12 mouse cellular contexts compared by ENCODE assay signal in genomic region chr11:19641153-19641552, GRCm38 (mm10).
DNase-seq lines count a peak whose midpoint lies in the region; ATAC-seq and TF ChIP-seq lines count a peak whose summit lies in the region.
"Had no signal": no experiment of that assay in that cellular context is flagged by ENCODE, and none has a peak within 500 bp of the region (broad histone marks: within the 10 kb centered on the region; RNA-seq: fewer than 3 reads in every experiment).

No protein-coding gene starts in this region.

- peak overlapping the region; percentile 24; the same call in 1 of the 2 replicates for H3K4me3 ChIP-seq in gastrocnemius, adult 2 months
- no peak overlapping the region for H3K4me3 ChIP-seq in kidney, embryonic 15.5 days (replicated peaks)
- H3K4me3 ChIP-seq: hindbrain, embryonic 12.5 days; midbrain, embryonic 12.5 days had no signal

- DNase-seq in adrenal gland, adult 2 months, result peak; percentile 36
- no peak for DNase-seq in adrenal gland, adult 18-20 months (ENCODE audit: low spot score in 2 of 2)
- DNase-seq in 3134 (ENCODE audit: extremely low read depth, insufficient read length, low spot score), result peak; percentile 75
- DNase-seq in gastrocnemius, adult 2 months, result peak; percentile 75
- DNase-seq in retina, postnatal 1 day, result no peak
- DNase-seq in layer of hippocampus, adult 8-10 months (ENCODE audit: low spot score in 2 of 2), result no peak
- DNase-seq: forebrain, postnatal 0 days had no signal

- no peaks in the 10 kb centered on the region for H3K9me3 ChIP-seq in kidney, embryonic 15.5 days (replicated peaks)
- H3K9me3 ChIP-seq: hindbrain, embryonic 12.5 days; midbrain, embryonic 12.5 days had no signal

- intact Hi-C loops in gastrocnemius, adult 2 months (cut with DNase I), result loop anchor here (2.0 kb wide), 1 partner anchor 24 kb away; no protein-coding TSS in a partner anchor

- H3K4me2 ChIP-seq in kidney, embryonic 15.5 days, result no peak overlapping the region
- H3K4me2 ChIP-seq: hindbrain, embryonic 12.5 days; midbrain, embryonic 12.5 days had no signal

- H3K4me1 ChIP-seq in kidney, embryonic 15.5 days, result 0 out of 2 replicates have a peak, but pooled peaks cover 4% of the 10 kb centered on the region
- H3K4me1 ChIP-seq: hindbrain, embryonic 12.5 days; midbrain, embryonic 12.5 days had no signal

- H3K27ac ChIP-seq in gastrocnemius, adult 2 months, result peak overlapping the region; percentile 85
- no peak overlapping the region for H3K27ac ChIP-seq in kidney, embryonic 15.5 days
- H3K27ac ChIP-seq: hindbrain, embryonic 12.5 days; liver, embryonic 14.5 days; midbrain, embryonic 12.5 days had no signal

- ATAC-seq in kidney, embryonic 15.5 days (replicated peaks; ENCODE audit: low FRiP score), result peak; percentile 62; the same call in 1 of the 2 replicates
- no peak for ATAC-seq in erythroid progenitor cell, adult 5-6 weeks (replicated peaks; ENCODE audit: low FRiP score, poor library complexity, severe bottlenecking)
- ATAC-seq: forebrain, postnatal 0 days had no signal

- no peaks in the 10 kb centered on the region for H3K36me3 ChIP-seq in kidney, embryonic 15.5 days
- H3K36me3 ChIP-seq: hindbrain, embryonic 12.5 days; midbrain, embryonic 12.5 days had no signal

- WGBS in kidney, embryonic 15.5 days, result 58% methylated on average over 8 of the region's 8 CpGs

- 0 out of 2 replicates have a peak, but pooled peaks have one; percentile 13 for TF ChIP-seq CTCF in gastrocnemius, adult 2 months (IDR thresholded peaks at IDR 0.05)

- H3K27me3 ChIP-seq in kidney, embryonic 15.5 days, result no peaks in the 10 kb centered on the region
- H3K27me3 ChIP-seq: hindbrain, embryonic 12.5 days; midbrain, embryonic 12.5 days had no signal

- H3K9ac ChIP-seq in kidney, embryonic 15.5 days, result no peak overlapping the region
- H3K9ac ChIP-seq: forebrain, postnatal 0 days; hindbrain, embryonic 12.5 days; liver, embryonic 14.5 days; midbrain, embryonic 12.5 days had no signal

Comparison
In these comparisons a context has a peak if more than half of its experiments do, and no peak if none do; other contexts are left out.
1. DNase-seq: peak in adrenal gland, adult 2 months (single experiment), 3134 (single experiment) and gastrocnemius, adult 2 months (single experiment); none in adrenal gland, adult 18-20 months (0 of 2), retina, postnatal 1 day (single experiment) and layer of hippocampus, adult 8-10 months (0 of 2).